Mouse (Mus musculus) heart, postnatal 0 days (tissue): ENCODE measurements around the gene Hhipl2.

Experiments
- CTCF ChIP-seq: IDR thresholded peaks from 2 replicates; pipeline ENCODE4 v1.5.1; 2016; ENCODE audit warnings: antibody characterized with exemption, control low read depth, low read depth
- EP300 ChIP-seq: IDR thresholded peaks from 2 replicates; pipeline ENCODE4 v1.6.1; 2016; ENCODE audit warnings: antibody characterized with exemption, low read depth

DNA sequence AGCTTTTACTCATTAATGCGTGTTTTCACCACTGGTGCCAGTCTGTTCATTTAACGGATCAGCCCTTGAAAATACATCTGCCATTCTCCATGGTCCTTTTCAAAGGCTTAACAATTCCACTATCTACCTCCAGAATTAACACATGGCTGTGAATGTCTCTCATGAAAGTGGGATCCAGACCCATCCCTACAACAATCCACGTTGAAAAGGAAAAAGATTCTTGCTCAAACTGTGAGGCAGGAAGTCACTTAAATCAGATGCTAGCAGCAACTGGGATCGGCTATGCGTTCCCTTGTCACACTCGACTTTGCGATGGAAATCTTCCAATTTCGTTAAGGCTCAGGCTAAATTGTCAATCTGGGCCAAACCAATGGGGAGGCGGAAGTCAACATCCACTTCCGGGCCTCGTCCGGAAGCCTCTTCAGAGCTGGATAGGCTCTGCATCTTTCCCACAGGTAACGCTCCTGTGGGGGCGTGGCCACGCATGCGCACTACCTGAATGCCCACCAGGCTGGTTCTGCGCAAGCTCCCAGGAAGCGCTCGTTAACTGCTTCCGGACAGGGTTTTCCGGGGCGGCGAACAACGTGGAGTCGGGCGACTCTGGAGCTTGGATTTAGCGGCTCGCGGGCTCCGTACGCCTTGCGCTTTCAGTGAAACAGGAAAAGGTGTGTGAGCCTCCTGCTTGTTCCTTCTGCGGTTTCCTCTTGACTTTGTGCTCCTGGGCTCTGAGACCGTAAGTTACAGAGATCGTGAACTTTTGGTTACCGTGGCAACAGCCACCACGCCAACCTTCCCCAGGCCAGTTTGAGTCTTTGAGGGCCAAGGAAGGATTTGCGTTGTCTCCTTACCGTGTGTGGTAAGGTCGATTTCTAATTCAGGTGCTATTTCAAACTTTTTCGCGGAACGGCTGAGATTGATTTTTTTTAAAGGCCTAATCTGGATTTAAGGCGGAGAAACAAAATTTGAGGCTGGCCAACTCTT is 29.3 kb upstream of the Hhipl2 start, which contains the start of gene Taf1a:
- no peak for TF ChIP-seq CTCF
- TF ChIP-seq EP300: no peak
